Mouse (Mus musculus): Measurements from ENCODE around the gene Pigf.
A peak's percentile ranks its signal among the peaks of the same experiment; 100 is the strongest.

Pigf gene

GRCm38 (mm10) chr17:86967048-86967447 lies 58.2 kb downstream of the Pigf start:
- no peak for DNase-seq

DNA sequence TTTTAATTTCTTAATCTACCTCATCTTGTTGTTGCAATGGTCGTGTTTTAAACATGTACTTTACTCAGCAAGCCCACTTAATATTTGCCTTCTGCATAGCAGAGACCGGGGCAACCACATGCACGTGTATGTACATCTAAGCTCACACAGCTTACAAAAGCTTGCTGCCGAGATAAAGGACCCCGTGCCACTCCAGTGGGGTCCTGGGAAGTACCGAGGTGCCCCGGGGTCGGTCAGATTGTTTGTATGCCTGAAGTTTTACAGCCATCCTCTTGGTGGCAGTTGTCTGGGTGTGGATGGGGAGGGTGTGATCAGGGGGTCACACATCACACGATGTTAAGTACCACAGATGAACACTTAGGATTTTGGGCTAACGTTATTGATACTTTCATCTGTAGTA lies 59.2 kb downstream of the Pigf start:
- DNase-seq, result no peak

DNA sequence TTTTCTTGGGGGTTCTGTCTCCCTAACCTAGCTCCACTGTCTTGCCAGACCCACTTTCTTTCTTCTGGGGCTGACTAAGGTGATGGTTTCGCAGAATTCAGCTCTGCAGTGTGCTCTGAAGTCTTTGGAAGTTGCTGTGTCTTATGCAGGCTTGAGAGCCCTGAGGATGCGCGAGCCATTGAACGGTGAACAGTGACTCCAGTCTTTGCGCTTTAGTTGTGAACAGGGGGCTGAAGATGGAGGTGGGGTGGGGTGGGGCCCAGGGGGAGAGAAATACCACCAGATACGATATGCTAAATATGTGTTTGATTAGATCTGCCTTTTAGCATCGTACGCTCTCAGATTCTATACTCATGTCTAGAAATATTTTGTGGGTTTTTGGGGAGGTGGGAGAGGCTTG lies 60.1 kb downstream of the Pigf start:
- no peak for DNase-seq

GRCm38 (mm10) chr17:86964502-86964901 lies 60.7 kb downstream of the Pigf start:
- peak; percentile 38 for DNase-seq

GRCm38 (mm10) chr17:86964041-86964440 lies 61.2 kb downstream of the Pigf start:
- no peak for DNase-seq

- DNase-seq, result peak; percentile 34
These were observed 61.7 kb downstream of the Pigf start for GRCm38 (mm10) chr17:86963586-86963902.

- DNase-seq, result peak; percentile 80
These were observed 62.2 kb downstream of the Pigf start, which contains the start of gene Rhoq for GRCm38 (mm10) chr17:86962894-86963585. Rhoq (plus strand) TSS chr17:86963082.

DNA sequence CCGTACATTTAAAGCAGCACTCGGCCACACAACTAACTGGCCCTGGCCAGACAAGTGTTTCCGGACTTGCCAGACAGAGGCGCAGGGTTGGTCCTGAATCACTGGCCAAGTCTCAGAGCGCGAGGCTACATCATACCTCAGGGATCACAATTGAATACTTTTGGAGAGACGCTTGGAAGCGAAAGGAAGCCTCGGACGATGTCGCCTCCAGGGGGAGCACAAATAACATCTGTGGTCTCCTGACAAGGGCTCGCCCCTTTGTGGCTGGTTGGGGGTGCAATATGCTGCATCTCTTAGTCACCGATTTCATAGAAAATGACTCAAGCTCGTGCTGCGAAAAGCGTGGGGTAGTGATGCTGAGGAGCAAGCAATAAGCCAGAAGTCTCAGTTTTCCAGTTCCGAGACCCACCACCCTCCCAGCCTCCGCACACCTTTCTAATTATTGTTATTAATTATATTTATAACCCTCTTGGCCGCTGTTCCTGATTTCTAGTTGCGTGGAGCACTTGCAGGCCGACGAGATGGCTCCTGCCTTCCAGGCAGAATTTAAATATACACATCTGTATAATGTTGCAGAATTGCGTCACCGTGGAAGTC lies 62.8 kb downstream of the Pigf start:
- DNase-seq, result peak; percentile 77

- no peak for DNase-seq
These were observed 63.8 kb downstream of the Pigf start for GRCm38 (mm10) chr17:86961301-86961841.

- DNase-seq, result no peak
These were observed 67.2 kb downstream of the Pigf start for GRCm38 (mm10) chr17:86957968-86958367.

DNA sequence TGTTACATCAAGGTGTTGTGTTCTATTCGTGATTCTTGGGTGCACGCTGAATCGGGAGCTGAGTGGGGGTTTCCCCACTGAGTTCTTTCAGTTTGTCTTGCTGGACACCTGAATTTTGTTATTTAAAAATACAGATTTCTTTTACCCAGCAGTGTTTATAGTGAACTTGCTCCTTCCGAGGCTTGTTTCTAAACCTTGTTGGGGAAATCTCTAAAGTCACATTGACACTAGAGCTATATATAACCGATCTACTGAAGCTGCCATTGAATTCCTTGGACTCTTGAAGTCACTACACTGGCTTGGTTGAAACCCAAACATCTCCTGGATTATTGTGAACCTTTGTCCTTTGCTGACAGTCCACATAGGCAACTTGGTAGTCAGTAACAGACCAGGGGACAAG lies 68.0 kb downstream of the Pigf start:
- DNase-seq, result no peak

DNA sequence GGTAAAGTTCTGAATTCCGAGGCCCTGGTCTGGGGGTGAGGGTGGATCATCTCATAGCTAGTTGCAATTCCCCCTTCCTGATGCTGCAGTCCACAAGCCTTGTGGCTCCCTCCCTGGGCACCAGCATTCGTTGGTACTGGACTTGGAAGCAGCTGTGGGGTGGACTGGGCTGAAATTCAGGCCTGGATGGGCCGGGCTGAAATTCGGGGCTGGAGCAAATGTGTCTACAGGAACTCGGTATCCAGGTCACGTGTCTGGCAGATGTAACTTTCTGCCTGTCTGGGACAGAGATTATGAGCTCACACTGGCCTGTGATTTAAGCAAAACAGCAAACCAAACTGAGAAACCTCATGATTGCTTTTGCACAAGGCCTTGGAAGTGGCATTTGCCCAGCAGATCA lies 76.4 kb downstream of the Pigf start:
- DNase-seq, result no peak

GRCm38 (mm10) chr17:86947840-86948796 lies 77.1 kb downstream of the Pigf start, which contains the start of gene Atp6v1e2:
Atp6v1e2 (minus strand) TSS chr17:86947897.
- peak; percentile 43 for DNase-seq

All from right cerebral cortex, postnatal 4 days (tissue).